Mouse (Mus musculus): ENCODE data around the gene Fan1. TPM values are rescaled to one million over a fixed set of nuclear protein-coding genes. Genes with fewer than 3 reads are reported as not detected.

Fan1 gene
- 3.5 and 3.8 TPM in 2 replicates for polyA plus RNA-seq (2015; fragmentation: Nextera tagmentation; extraction: Ambion mirVana)

DNA sequence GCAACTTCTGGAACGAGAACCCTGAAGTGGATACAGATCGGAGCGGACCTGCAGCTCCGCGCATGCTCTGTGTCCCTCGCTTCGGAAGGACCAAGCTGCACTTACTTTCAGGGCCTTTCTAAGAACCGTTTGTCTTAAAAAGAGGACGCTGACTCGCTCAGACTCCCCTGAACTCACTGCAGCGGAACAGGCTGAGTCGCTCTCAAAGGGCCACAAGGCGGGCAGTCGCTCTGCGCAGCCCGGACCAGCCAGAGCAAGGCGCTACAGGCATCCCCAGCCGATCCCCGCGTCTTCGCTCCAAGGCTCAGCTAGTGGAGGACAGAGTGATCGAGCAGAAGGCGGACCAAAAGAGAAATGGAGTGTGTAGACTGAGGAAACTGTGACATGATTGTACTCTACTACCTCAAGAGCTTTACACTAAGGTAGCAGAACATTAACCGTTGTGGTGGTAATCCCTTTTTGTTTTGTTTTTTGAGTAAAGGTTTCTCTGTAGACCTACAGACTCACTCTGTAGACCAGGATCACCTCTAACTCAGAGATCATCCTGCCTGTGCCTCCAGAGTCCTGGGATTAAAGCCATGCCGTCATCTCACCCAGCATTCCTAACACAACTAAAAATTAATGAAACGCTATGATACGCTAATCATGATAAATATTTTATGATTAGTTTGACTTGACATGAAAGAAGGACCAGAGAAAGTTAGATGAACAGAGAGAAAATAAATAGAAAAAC is at the start of gene Fan1:
Gene Fan1 (minus strand): TSS at position 266 of the 733 bp plus-strand sequence.

DNA sequence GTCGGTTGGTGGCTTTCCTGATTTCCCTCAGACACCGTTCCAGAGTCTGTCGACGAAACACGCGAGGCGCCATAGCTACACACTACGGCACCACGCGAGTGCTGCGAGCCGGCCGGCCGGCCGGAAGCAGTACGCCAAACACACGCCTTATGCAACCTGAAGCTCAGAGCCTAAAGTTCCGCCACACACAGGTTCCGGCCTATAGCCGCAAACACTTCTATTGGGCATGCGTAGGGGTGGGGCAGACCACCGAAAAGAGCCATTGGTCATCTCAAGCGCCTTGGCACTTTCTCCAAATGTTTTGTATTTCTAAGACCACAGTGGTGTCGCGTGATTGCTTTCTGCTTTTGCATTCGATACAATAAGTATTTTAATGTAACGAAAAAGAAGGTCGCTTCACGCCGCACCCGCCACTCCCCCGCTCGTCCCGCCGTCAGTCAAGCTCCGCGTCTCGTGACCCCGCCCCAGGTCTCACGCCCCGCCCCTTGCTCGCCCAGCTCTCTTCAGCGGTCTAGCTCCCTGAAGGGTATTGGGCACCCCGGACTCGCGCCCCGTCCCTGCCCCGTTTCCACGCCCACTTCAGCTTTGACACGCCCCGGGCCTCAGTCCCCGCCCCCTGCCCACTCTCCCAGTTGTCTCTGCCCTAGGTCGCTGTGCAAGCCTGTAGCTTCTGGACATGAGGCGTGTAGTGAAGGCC is 18.4 kb upstream of the Fan1 start, which contains the start of the genes Mphosph10 and Mcee:
Gene Mphosph10 (minus strand): TSS at position 147 of the 697 bp plus-strand sequence.
Gene Mcee (plus strand): TSS at position 486 of the 697 bp plus-strand sequence.

Other genes with a start within 250 kb of the Fan1 start
- 0.18 TPM in 1 of 2 replicates, not detected in the other for gene Trpm1, start 220.3 kb downstream of the Fan1 start, polyA plus RNA-seq (2015; fragmentation: Nextera tagmentation; extraction: Ambion mirVana)
- 2.1 and 3.0 TPM in 2 replicates for gene Mtmr10, start 86.4 kb downstream of the Fan1 start, polyA plus RNA-seq (2015; fragmentation: Nextera tagmentation; extraction: Ambion mirVana)
- 31.3 and 32.2 TPM in 2 replicates for gene Mphosph10, start 18.2 kb upstream of the Fan1 start, polyA plus RNA-seq (2015; fragmentation: Nextera tagmentation; extraction: Ambion mirVana)
- gene Mcee, start 18.5 kb upstream of the Fan1 start, polyA plus RNA-seq (2015; fragmentation: Nextera tagmentation; extraction: Ambion mirVana): 37.8 and 51.3 TPM in 2 replicates
- 0.25 TPM in 1 of 2 replicates, not detected in the other for gene Apba2, start 127.6 kb upstream of the Fan1 start, polyA plus RNA-seq (2015; fragmentation: Nextera tagmentation; extraction: Ambion mirVana)